Mouse (Mus musculus): Measurements from ENCODE around the gene Syne4. TPM values are rescaled to one million over a fixed set of nuclear protein-coding genes. Genes with fewer than 3 reads are reported as not detected.

Syne4 gene
- 7.1 and 8.8 TPM in 2 replicates for polyA plus RNA-seq (2012)

- TF ChIP-seq GATA1 (IDR thresholded peaks at IDR 0.05; ENCODE audit: low read length) = no peak
Observed at GRCm38 (mm10) chr7:30314721-30315155, at the start of gene Syne4. Gene Syne4, plus strand, starts transcription at chr7:30314807.

GRCm38 (mm10) chr7:30265041-30265440, 49.6 kb upstream of the Syne4 start:
- TF ChIP-seq GATA1 (IDR thresholded peaks at IDR 0.05; ENCODE audit: low read length) = no peak

GRCm38 (mm10) chr7:30265531-30265930, 49.1 kb upstream of the Syne4 start:
- no peak for TF ChIP-seq GATA1 (IDR thresholded peaks at IDR 0.05; ENCODE audit: low read length)

DNA sequence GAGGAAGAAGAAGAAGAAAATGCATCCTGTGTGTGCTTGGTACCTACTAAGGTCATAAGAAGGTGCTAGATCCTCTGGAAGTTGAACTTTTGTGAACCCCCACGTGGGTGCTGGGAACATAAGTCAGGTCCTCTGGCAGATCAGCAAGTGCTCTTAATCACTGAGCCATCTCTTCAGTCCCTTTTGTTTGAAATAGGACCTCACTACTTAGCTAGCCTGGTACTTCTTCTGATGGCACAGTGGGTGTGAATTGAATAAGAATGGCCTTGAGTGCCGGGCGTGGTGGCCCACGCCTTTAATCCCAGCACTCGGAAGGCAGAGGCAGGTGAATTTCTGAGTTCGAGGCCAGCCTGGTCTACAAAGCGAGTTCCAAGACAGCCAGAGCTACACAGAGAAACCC, 48.7 kb upstream of the Syne4 start:
- TF ChIP-seq GATA1 (IDR thresholded peaks at IDR 0.05; ENCODE audit: low read length) = no peak

GRCm38 (mm10) chr7:30266780-30267179, 47.8 kb upstream of the Syne4 start:
- TF ChIP-seq GATA1 (IDR thresholded peaks at IDR 0.05; ENCODE audit: low read length) = no peak

DNA sequence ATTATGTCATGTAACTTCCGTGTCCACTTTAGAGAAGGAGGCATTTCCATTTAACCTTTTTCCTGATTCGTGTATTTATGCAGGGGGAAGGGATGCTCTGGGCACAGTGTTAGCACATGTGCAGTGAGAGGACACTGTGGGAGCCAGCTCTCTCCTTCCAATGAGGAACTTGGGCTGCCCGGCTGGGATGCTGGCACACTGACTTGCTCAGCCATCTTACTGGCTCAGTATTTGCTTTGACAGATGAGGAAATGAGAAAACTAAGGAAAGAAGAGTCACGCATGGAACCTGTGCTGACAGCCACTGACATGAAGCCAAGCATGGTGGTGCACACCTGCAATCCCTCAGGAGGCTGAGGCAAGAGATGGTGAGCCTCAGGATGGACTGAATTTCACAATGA, 45.0 kb upstream of the Syne4 start:
- no peak for TF ChIP-seq GATA1 (IDR thresholded peaks at IDR 0.05; ENCODE audit: low read length)

DNA sequence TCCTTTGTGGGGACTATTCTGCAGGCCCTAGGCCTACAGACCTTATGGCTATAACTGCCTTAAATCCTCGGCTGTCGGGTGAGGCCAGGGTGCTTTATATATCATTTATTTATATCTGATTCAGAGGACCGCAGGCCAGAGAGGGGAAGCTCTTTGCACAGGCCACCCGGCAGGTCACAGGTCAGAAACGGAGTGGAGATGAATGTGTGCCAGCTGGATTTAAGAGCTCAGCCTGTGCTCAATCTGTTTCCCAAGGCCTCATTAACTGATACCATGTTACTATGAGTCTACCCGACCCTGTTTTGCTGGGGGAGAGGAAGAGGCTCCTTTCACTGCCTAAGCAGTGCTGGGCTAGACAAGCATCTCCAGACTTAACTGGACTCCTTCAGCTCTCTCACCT, 40.2 kb upstream of the Syne4 start:
- no peak for TF ChIP-seq GATA1 (IDR thresholded peaks at IDR 0.05; ENCODE audit: low read length)

GRCm38 (mm10) chr7:30278911-30279310, 35.7 kb upstream of the Syne4 start:
- TF ChIP-seq GATA1 (IDR thresholded peaks at IDR 0.05; ENCODE audit: low read length) = no peak

DNA sequence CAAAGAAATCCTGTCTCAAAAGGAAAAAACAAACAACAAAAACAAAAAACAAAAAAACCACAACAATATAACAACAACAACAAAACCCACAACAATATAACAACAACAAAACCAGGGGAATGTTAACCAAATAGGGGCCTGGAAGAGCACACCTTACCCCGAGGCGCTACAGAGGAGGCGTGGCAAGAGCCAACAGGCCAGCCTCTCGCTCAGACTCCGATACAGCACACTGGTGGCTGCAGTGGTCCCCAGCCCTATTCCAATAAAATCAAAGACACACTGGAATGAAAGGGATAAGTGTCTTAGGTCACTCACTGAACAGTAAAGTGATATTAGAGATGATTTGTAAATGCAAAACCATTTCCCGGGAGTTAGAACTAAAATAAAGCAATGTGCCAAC, 35.1 kb upstream of the Syne4 start:
- TF ChIP-seq GATA1 (IDR thresholded peaks at IDR 0.05; ENCODE audit: low read length) = no peak

- no peak for TF ChIP-seq GATA1 (IDR thresholded peaks at IDR 0.05; ENCODE audit: low read length)
Observed at GRCm38 (mm10) chr7:30279951-30280669, 34.5 kb upstream of the Syne4 start, which contains the start of the genes Thap8 and Wdr62. Gene Thap8, plus strand, starts transcription at chr7:30280094. Gene Wdr62, minus strand, starts transcription at chr7:30280419.

DNA sequence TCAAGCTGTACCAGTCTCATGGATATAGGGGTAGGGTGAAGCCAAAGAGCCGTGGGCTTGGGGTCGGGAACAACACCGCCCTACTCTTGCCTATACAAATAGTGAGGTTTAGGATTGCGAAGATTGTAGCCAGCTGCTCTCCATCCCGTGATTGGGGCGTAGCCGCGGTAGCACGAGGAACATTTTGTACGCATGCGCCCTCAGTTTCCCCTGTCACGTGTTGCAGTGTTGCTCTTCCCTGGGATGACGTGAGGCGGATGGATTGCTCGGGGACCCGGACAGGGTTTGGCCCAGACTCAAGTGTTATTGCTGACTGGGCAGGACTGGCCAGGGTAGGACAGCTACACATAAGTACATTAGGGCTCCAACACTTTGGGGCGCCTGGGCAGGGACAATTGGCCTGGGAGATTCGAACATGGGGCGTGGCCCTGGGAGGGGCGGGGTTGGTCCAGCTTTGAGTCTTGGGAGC, 33.9 kb upstream of the Syne4 start:
- no peak for TF ChIP-seq GATA1 (IDR thresholded peaks at IDR 0.05; ENCODE audit: low read length)

DNA sequence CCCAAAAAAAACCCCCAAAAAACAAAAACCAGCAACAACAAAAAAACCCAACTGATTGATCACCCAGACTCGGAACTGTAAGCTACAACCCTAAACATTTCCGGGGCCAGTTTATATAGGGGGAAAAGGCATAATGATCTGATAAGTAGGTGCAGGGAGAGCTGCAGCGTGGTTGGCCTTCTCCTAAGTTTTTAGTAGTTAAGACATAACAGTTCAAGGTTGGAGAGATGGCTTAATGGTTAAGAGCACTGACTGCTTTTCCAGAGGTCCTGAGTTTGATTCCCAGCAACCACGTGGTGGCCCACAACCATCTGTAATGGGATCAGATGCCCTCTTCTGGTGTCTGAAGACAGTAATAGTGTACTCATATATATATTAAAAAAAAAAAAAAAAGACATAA, 33.1 kb upstream of the Syne4 start:
- TF ChIP-seq GATA1 (IDR thresholded peaks at IDR 0.05; ENCODE audit: low read length) = no peak

GRCm38 (mm10) chr7:30282740-30283139, 31.9 kb upstream of the Syne4 start:
- no peak for TF ChIP-seq GATA1 (IDR thresholded peaks at IDR 0.05; ENCODE audit: low read length)

- TF ChIP-seq GATA1 (IDR thresholded peaks at IDR 0.05; ENCODE audit: low read length) = no peak
Observed at GRCm38 (mm10) chr7:30286701-30287410, 27.8 kb upstream of the Syne4 start.

GRCm38 (mm10) chr7:30288046-30288445, 26.6 kb upstream of the Syne4 start:
- no peak for TF ChIP-seq GATA1 (IDR thresholded peaks at IDR 0.05; ENCODE audit: low read length)

DNA sequence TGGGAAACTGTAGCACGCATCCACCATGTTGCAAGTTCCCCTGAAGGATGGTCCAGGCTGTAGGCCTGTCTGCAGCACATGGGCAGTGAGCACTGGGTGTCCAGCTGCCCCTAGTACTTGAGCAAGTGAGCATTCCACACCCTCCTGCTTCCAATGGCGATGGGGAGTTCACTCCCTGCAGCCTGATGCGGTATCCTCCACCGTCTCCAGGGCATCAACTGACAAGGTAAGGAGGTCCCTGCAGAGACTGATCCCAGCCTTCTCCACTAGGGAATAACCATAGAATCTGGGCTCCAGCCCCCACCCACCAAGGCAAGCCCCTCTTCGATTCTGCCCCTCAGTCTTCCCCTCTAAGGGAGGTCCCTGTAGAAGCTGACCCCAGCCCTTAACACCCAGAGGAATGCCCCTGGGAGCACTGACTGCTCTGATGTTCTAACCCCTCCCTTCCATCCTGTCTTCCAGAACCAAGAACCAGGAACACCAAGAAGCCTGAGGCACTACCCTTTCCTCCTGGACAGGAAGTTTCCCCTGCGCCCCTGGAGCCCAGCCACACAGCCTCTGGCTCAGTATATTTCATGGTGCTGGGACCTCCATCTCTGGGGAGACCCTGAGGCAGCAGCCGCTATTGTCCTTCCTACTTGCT, 25.4 kb upstream of the Syne4 start:
- no peak for TF ChIP-seq GATA1 (IDR thresholded peaks at IDR 0.05; ENCODE audit: low read length)

Measured in G1E-ER4 (cell line).